Mouse (Mus musculus) embryo, embryonic 11.5 days (tissue): ENCODE results near the gene AC161166.1.
A peak's percentile ranks its signal among the peaks of the same experiment; 100 is the strongest.

Source experiments
- DNase-seq: peaks from one replicate; pipeline ENCODE4 v3.0.0-alpha.2; 2012; ENCODE audit warnings: low read depth, low spot score

AC161166.1 gene

GRCm38 (mm10) chr7:24512355-24512754, at the start of gene AC161166.1:
TSS of gene AC161166.1 (minus strand) at chr7:24512455.
- DNase-seq, result no peak

DNA sequence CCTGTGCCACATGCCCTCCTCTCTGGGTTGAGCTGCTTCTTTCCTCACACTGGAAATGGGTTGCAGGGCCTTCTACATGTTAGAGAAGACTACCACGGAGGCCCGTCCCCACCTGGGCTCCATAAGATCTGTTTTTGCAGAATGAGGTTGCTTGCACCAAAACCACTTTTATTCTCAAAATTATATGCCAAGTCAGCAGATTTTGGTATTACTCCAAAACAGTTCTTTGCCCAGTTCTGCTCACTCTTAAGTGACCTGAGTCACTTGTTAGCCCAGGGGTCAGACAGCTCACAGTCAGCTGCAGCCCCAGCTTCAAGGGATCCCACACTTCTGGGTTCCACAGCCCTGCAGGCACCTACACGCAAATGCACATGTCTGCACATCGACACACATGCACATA, 49.2 kb upstream of the AC161166.1 start:
- DNase-seq, result no peak

GRCm38 (mm10) chr7:24555786-24556185, 43.5 kb upstream of the AC161166.1 start:
- no peak for DNase-seq

- DNase-seq, result no peak
Measured at GRCm38 (mm10) chr7:24551985-24552759, 39.9 kb upstream of the AC161166.1 start.

DNA sequence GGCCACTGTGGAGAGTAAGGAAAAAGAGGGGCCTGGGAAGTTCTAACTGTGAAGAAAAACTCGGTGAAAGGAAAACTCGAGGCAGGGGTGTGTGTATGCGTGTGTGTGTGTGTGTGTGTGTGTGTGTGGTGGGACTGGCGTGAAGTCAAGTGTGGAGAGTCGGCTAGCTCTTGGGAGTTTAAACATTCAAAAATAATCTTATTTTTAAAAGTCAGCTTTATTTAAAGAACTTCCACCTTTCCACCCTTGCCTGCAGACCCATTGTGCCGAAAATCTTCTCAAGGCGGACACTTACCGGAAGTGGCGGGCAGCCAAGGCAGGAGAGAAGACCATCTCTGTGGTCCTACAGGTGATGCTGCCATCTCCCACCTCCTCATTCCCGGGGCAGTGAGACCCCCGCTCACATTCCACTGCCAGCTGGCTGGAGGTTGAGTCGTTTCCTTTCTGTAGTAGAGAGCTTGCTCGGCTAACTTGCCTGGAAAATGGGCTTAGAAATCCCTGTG, 35.3 kb upstream of the AC161166.1 start:
- no peak for DNase-seq

DNA sequence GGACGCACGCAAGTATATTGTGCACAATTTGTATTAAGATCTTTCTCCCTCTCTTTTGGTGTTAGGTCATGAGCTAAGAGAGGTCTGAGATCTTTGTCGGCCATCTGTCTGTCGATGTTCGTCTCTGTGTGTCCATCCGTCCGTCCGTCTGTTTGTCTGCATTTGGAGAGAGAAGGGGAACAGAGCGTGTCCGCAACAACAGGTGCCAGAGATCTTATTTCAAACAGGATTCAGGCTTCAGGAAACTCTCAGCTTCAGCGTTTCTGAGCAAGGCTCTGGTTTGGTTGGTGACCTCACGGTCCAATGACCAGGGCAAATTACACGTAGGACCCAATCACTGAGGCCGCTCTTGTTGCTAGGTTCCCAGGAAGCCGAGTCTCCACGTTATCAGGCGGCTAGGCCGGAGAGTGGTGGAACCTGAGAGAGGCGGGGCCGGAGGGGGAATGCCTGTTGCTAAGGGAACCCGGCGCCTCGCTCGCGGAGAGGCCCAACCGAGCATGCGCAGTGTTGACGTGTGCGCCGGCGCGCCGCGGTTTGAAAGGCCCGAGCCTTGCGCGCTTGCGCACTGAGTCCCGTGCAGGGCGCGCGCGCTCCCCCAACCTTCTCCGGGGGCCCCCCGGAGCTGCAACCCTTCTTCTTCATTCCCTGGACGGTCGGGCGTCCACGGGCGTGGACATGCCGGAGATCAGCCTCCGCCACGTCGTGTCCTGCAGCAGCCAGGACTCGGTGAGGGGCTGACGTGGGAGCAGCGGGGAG, 34.6 kb upstream of the AC161166.1 start:
- DNase-seq, result peak; percentile 96

DNA sequence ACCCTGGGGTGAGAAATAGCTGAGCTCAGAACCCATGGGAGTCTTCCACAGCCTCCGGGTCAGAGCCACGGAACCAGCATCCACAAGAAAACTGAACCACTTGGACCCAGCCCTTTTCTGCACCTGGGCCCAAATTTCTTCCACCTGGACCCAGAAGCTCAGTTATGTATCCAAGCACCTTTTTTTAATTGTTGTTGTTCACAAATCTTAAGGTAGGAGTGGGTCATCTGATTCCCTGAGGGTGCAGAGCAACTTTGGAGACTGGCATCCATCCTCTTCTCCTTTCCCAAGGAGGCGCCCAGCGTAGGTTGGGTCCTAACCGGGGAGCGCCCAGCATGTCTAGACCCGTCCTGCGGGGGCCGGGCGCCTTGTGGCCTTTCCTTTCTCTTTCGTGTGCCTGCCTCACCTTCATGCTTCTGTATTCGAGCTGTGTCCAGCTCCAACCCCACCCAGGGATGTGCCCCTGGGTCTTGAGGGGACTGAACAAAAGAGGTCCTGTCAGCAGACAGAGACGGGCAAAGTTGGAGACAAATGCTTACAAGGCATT, 33.9 kb upstream of the AC161166.1 start, which contains the start of the genes Pinlyp and Xrcc1:
Gene Pinlyp, minus strand, starts transcription at position 51 of the 547 bp plus-strand sequence.
Gene Xrcc1, plus strand, starts transcription at position 222 of the 547 bp plus-strand sequence.
- DNase-seq, result no peak

DNA sequence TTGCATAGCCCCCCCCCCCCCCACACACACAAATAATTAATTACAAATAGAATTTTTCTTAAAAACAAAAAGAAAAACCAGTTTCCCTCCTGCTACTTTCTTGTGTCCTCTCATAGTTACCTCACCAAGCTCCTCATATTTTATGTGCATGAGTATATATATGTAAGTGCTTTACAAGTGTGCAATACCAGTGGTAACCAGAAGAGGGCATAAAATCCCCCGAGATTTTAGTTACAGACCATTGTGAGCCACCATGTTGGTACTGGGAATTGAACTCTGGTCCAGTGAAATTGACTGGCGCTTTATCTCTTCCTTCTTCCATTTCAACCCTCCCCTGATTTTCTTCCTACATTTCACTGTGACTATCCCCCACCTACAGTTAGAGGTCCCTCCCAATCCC, 32.3 kb upstream of the AC161166.1 start:
- DNase-seq, result no peak

GRCm38 (mm10) chr7:24539686-24540085, 27.4 kb upstream of the AC161166.1 start:
- DNase-seq, result no peak

- DNase-seq, result no peak
Measured at GRCm38 (mm10) chr7:24538701-24539100, 26.4 kb upstream of the AC161166.1 start.

DNA sequence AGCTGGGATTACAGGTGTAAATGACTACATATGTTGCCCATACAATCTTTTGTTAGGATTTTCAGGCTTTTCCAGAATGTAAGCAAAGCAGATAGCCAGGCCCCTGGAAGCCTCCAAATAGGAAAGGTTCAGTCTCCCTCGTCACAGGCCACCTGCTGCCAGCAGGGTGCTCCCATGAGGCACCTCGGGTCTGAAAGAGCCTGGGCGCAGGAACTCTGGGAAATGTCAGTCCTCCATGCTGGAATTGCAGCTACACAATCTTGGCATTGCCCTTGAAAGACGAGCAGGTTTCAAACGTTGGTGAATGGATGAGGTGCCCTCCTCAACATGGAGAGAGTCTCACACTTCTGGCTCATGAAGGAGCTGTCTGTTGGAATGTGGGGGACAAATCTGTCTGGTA, 25.9 kb upstream of the AC161166.1 start:
- DNase-seq, result no peak

GRCm38 (mm10) chr7:24537591-24537990, 25.3 kb upstream of the AC161166.1 start:
- DNase-seq, result no peak

- DNase-seq, result no peak
Measured at GRCm38 (mm10) chr7:24537081-24537480, 24.8 kb upstream of the AC161166.1 start.

DNA sequence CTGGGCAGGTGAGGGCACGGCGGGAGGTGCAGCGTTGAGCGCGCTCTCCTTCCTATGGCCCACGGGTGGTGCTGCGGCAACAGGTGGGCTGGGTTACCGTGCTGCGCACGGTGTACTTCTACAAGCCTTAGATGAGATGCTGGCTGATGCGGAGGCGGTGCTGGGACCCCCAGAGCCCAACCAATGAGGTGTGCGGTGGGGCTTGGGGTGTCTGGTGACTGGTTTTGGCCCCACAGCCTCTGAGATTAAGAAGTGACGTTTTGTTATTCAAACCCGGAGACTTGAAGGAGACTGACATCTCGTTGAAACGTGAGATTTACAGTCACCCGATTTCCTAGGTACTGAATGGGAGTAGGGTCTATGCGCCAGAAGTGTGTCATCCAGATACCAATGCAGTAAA, 22.0 kb upstream of the AC161166.1 start:
- DNase-seq, result no peak

- no peak for DNase-seq
Measured at GRCm38 (mm10) chr7:24533806-24534205, 21.6 kb upstream of the AC161166.1 start.

DNA sequence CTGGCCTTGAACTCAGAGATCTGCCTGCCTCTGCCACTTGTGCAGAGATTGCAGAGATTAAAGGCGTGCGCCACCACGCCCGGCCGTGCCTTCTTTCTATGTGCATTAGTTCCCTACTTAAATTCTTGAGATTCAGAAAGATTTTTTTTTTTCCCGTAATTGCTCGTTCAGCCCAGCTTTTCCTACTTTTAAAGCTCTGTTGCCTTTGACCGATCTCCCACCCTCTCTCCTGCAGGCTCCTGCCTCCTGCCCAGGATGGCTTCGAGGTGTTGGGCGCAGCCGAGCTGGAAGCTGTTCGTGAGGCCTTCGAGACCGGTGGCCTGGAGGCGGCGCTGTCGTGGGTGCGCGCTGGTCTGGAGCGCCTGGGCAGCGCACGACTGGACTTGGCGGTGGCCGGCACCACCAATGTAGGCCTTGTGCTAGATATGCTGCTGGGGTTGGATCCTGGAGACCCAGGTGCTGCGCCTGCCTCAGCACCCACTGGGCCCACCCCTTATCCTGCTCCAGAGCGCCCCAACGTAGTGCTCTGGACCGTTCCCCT, 20.8 kb upstream of the AC161166.1 start:
- no peak for DNase-seq

GRCm38 (mm10) chr7:24531211-24531971, 19.1 kb upstream of the AC161166.1 start:
- DNase-seq, result peak; percentile 67

- peak; percentile 99 for DNase-seq
Measured at GRCm38 (mm10) chr7:24530062-24530931, 18.0 kb upstream of the AC161166.1 start, which contains the start of gene Irgq. TSS of gene Irgq (plus strand) at chr7:24530689.

- DNase-seq, result no peak
Measured at GRCm38 (mm10) chr7:24529580-24529979, 17.3 kb upstream of the AC161166.1 start.

GRCm38 (mm10) chr7:24528861-24529260, 16.6 kb upstream of the AC161166.1 start:
- no peak for DNase-seq
